Mouse (Mus musculus) liver, adult 2 months (tissue): ENCODE data around the gene Metrnl.

Source experiments
- CTCF ChIP-seq: fragments of 200-500 bp; IDR thresholded peaks from 2 replicates; pipeline ENCODE4 v1.5.1; 2011; ENCODE audit warnings: low read depth, low read length, control low read depth
- POLR2A ChIP-seq: fragments of 200-500 bp; IDR thresholded peaks from 2 replicates; pipeline ENCODE4 v1.6.1; 2011; ENCODE audit warnings: low read length, control low read depth; ENCODE audit not compliant: insufficient read depth; ENCODE audit errors: extremely low read depth

GRCm38 (mm10) chr11:121743113-121743512, 41.8 kb downstream of the Metrnl start:
- TF ChIP-seq CTCF (no peak), POLR2A (no peak)
